Mouse (Mus musculus): ENCODE results near the gene Mgea5. TPM values are rescaled to one million over a fixed set of nuclear protein-coding genes. Genes with fewer than 3 reads are reported as not detected.

Mgea5 gene
- total and polyA plus RNA-seq, 3 experiments = 66.4 to 69.8 (median 69.4) TPM

GRCm38 (mm10) chr19:45734762-45735161 lies 48.9 kb downstream of the Mgea5 start:
- H3K27me3 ChIP-seq (replicated peaks) = peaks cover 21% of the 10 kb centered on the region
- TF ChIP-seq NRF1 (IDR thresholded peaks at IDR 0.05; ENCODE audit: low read depth, low read length) = no peak
- no peak for TF ChIP-seq POLR2AphosphoS2 (IDR thresholded peaks at IDR 0.05; ENCODE audit: low read depth, low read length)
- no peak for TF ChIP-seq USF2 (conservative IDR thresholded peaks at IDR 0.05; ENCODE audit: low read depth, low read length)
- TF ChIP-seq RAD21 (IDR thresholded peaks at IDR 0.05; ENCODE audit: low read depth, low read length) = no peak
- TF ChIP-seq BHLHE40 (IDR thresholded peaks at IDR 0.05; ENCODE audit: low read depth, low read length) = no peak
- no peak for TF ChIP-seq RCOR1 (conservative IDR thresholded peaks at IDR 0.05; ENCODE audit: low read depth, low read length)
- TF ChIP-seq USF1 (IDR thresholded peaks at IDR 0.05; ENCODE audit: low read depth, low read length) = no peak
- no peak for TF ChIP-seq ETS1 (conservative IDR thresholded peaks at IDR 0.05; ENCODE audit: low read depth, low read length)
- no peak for TF ChIP-seq EP300 (IDR thresholded peaks at IDR 0.05; ENCODE audit: low read length)
- no peak for TF ChIP-seq JUND (conservative IDR thresholded peaks at IDR 0.05; ENCODE audit: low read depth, low read length)
- TF ChIP-seq MAFK (IDR thresholded peaks at IDR 0.05; ENCODE audit: insufficient replicate concordance, low read length) = no peak
- no peak for TF ChIP-seq ELF1 (IDR thresholded peaks at IDR 0.05; ENCODE audit: low read depth, low read length)
- no peak for TF ChIP-seq ZC3H11A (IDR thresholded peaks at IDR 0.05; ENCODE audit: low read depth, low read length)
- no peak for TF ChIP-seq ZNF384 (IDR thresholded peaks at IDR 0.05; ENCODE audit: low read depth, low read length)
- TF ChIP-seq E2F4 (IDR thresholded peaks at IDR 0.05; ENCODE audit: insufficient replicate concordance, low read depth, low read length) = no peak

DNA sequence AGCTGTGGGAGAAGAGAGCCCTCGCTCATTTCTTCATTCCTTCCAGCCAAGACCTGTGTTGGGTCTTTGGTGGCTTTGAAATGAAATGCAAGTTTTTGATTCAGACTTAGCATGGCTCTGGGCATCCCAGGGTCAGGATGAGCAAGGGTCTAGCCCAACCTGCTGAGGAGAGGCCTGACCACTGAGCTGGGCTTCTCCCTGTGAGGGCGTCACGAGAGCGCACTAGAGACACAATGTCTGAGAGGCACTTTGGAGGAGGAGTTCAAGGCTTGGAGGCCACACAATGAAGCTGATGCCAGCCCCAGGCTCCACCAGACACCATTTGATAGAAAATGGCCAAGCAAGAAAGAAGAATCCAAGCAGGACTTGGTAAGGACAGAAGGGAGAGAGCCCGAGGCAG lies 49.4 kb downstream of the Mgea5 start:
- no peak overlapping the region for H3K4me2 ChIP-seq (ENCODE audit: insufficient read depth, low read depth, poor library complexity, severe bottlenecking)
- peaks cover 17% of the 10 kb centered on the region for H3K27me3 ChIP-seq (replicated peaks)
- H3K9me3 ChIP-seq (replicated peaks; ENCODE audit: low read length) = no peaks in the 10 kb centered on the region
- H3K27ac ChIP-seq (ENCODE audit: insufficient read depth, low read depth) = no peak overlapping the region
- H3K4me1 ChIP-seq (ENCODE audit: control insufficient read depth in 1 of 2, insufficient read depth in 2 of 2) = no peaks in the 10 kb centered on the region
- no peak overlapping the region for H3K4me3 ChIP-seq (replicated peaks in 1 of 3; ENCODE audit: low read depth in 2 of 3, low read length in 2 of 3, poor library complexity in 1 of 3)
- DNase-seq (ENCODE audit: extremely low read depth) = no peak
- no peak for TF ChIP-seq TBP (conservative IDR thresholded peaks at IDR 0.05; ENCODE audit: low read depth, low read length)
- TF ChIP-seq NRF1 (IDR thresholded peaks at IDR 0.05; ENCODE audit: low read depth, low read length) = no peak
- no peak for TF ChIP-seq ZC3H11A (IDR thresholded peaks at IDR 0.05; ENCODE audit: low read depth, low read length)
- TF ChIP-seq IRF4 (IDR thresholded peaks at IDR 0.05; ENCODE audit: low read depth, low read length) = no peak
- TF ChIP-seq MAZ (IDR thresholded peaks at IDR 0.05; ENCODE audit: low read depth, low read length) = no peak
- dilution Hi-C loops (cut with MboI; ENCODE audit: extremely low pct_ligation_motif_present, extremely low pct_unique_long_range_greater_than_20kb, low sequenced_read_pairs) = no loop called here
- no peaks in the 10 kb centered on the region for H3K36me3 ChIP-seq (replicated peaks in 1 of 2; ENCODE audit: control insufficient read depth in 1 of 2, insufficient read depth in 1 of 2, low read length in 1 of 2)
- in situ Hi-C loops (cut with MboI; ENCODE audit: low pct_ligation_motif_present, low pct_unique_long_range_greater_than_20kb, low sequenced_read_pairs) = no loop called here
- no peaks in the 10 kb centered on the region for H3K79me2 ChIP-seq (replicated peaks; ENCODE audit: control insufficient read depth, extremely low read depth, insufficient read depth, poor library complexity, severe bottlenecking)
- no peak overlapping the region for H3K9ac ChIP-seq (ENCODE audit: insufficient read depth, low read depth)

More at GRCm38 (mm10) chr19:45734762-45735161, 48.9 kb downstream of the Mgea5 start:
- no peak overlapping the region for H3K9ac ChIP-seq (ENCODE audit: insufficient read depth, low read depth)
- H3K4me1 ChIP-seq (ENCODE audit: control insufficient read depth in 1 of 2, insufficient read depth in 2 of 2) = no peaks in the 10 kb centered on the region
- no peak overlapping the region for H3K4me2 ChIP-seq (ENCODE audit: insufficient read depth, low read depth, poor library complexity, severe bottlenecking)
- H3K36me3 ChIP-seq (replicated peaks in 1 of 2; ENCODE audit: control insufficient read depth in 1 of 2, insufficient read depth in 1 of 2, low read length in 1 of 2) = no peaks in the 10 kb centered on the region
- dilution Hi-C loops (cut with MboI; ENCODE audit: extremely low pct_ligation_motif_present, extremely low pct_unique_long_range_greater_than_20kb, low sequenced_read_pairs) (no loop called here), in situ Hi-C loops (cut with MboI; ENCODE audit: low pct_ligation_motif_present, low pct_unique_long_range_greater_than_20kb, low sequenced_read_pairs) (no loop called here)
- H3K4me3 ChIP-seq (replicated peaks in 1 of 3; ENCODE audit: low read depth in 2 of 3, low read length in 2 of 3, poor library complexity in 1 of 3) = no peak overlapping the region
- H3K79me2 ChIP-seq (replicated peaks; ENCODE audit: control insufficient read depth, extremely low read depth, insufficient read depth, poor library complexity, severe bottlenecking) = no peaks in the 10 kb centered on the region
- DNase-seq (ENCODE audit: extremely low read depth) = no peak
- H3K27ac ChIP-seq (ENCODE audit: insufficient read depth, low read depth) = no peak overlapping the region
- no peaks in the 10 kb centered on the region for H3K9me3 ChIP-seq (replicated peaks; ENCODE audit: low read length)

Measured in CH12.LX (cell line).